In genomic region chr8:84687705-84688100, GRCm38 (mm10) we compare ENCODE assay signal across 7 mouse cellular contexts. TPM values are rescaled to one million over a fixed set of nuclear protein-coding genes. Genes with fewer than 3 reads are reported as not detected.
A peak's percentile ranks its signal among the peaks of the same experiment; 100 is the strongest.
DNase-seq lines count a peak whose midpoint lies in the region; ATAC-seq and TF ChIP-seq lines count a peak whose summit lies in the region.

TSS of gene Nacc1 (minus strand) at chr8:84687862.

- peak within 1 kb of the TSS; percentile 83 for H3K27ac ChIP-seq in intestine, postnatal 0 days (ENCODE audit: low read depth, low read length)
- peak within 1 kb of the TSS; percentile 99 for H3K27ac ChIP-seq in limb, embryonic 10.5 days
- peak within 1 kb of the TSS; percentile 93 for H3K27ac ChIP-seq in midbrain, embryonic 12.5 days (replicated peaks)

- no peaks in the 10 kb centered on the region for H3K9me3 ChIP-seq in intestine, postnatal 0 days (ENCODE audit: control insufficient read depth)
- H3K9me3 ChIP-seq in limb, embryonic 10.5 days (replicated peaks) = no peaks in the 10 kb centered on the region
- H3K9me3 ChIP-seq in midbrain, embryonic 12.5 days = no peaks in the 10 kb centered on the region

- DNase-seq in adrenal gland, adult 8-10 months = peak; percentile 84
- peak; percentile 82 for DNase-seq in embryo, embryonic 11.5 days (ENCODE audit: low read depth, low spot score)
- DNase-seq in gonadal fat pad, adult 2 months (ENCODE audit: low read depth) = no peak
- DNase-seq in limb, embryonic 10.5 days (ENCODE audit: low spot score) = peak; percentile 92
- peak; percentile 77 to 86 for DNase-seq in spleen, adult 18-20 months

- H3K27me3 ChIP-seq in intestine, postnatal 0 days (replicated peaks; ENCODE audit: control insufficient read depth, insufficient read depth, low read length) = no peaks in the 10 kb centered on the region
- no peaks in the 10 kb centered on the region for H3K27me3 ChIP-seq in limb, embryonic 10.5 days (ENCODE audit: low read depth, poor library complexity, severe bottlenecking)
- no peaks in the 10 kb centered on the region for H3K27me3 ChIP-seq in midbrain, embryonic 12.5 days

- peaks cover 16% of the 10 kb centered on the region for H3K4me1 ChIP-seq in intestine, postnatal 0 days (replicated peaks; ENCODE audit: control insufficient read depth, insufficient read depth, low read length)
- H3K4me1 ChIP-seq in limb, embryonic 10.5 days = peaks cover 53% of the 10 kb centered on the region
- H3K4me1 ChIP-seq in midbrain, embryonic 12.5 days = peaks cover 46% of the 10 kb centered on the region

- peaks cover 8% of the 10 kb centered on the region for H3K36me3 ChIP-seq in intestine, postnatal 0 days (ENCODE audit: control insufficient read depth, insufficient read depth)
- H3K36me3 ChIP-seq in limb, embryonic 10.5 days = peaks cover 54% of the 10 kb centered on the region
- H3K36me3 ChIP-seq in midbrain, embryonic 12.5 days = peaks cover 18% of the 10 kb centered on the region

- H3K4me2 ChIP-seq in intestine, postnatal 0 days (replicated peaks; ENCODE audit: low read depth) = peak within 1 kb of the TSS; percentile 89
- peak within 1 kb of the TSS; percentile 88 for H3K4me2 ChIP-seq in midbrain, embryonic 12.5 days (replicated peaks)

- WGBS in intestine, postnatal 0 days = under 1% methylated on average over 30 of the region's 37 CpGs
- 1% methylated on average over 37 of the region's 37 CpGs for WGBS in limb, embryonic 10.5 days
- WGBS in midbrain, embryonic 12.5 days = under 1% methylated on average over 27 of the region's 37 CpGs

- peak; percentile 37 for TF ChIP-seq CTCF in intestine, postnatal 0 days (IDR thresholded peaks at IDR 0.05; ENCODE audit: low read depth)

- H3K4me3 ChIP-seq in intestine, postnatal 0 days (ENCODE audit: low read depth, low read length) = peak within 1 kb of the TSS; percentile 100
- H3K4me3 ChIP-seq in limb, embryonic 10.5 days = peak within 1 kb of the TSS; percentile 94
- H3K4me3 ChIP-seq in midbrain, embryonic 12.5 days = peak within 1 kb of the TSS; percentile 94

- peak within 1 kb of the TSS; percentile 93 for H3K9ac ChIP-seq in intestine, postnatal 0 days (ENCODE audit: low read depth, low read length)
- H3K9ac ChIP-seq in midbrain, embryonic 12.5 days (replicated peaks) = peak within 1 kb of the TSS; percentile 100

- ATAC-seq in intestine, postnatal 0 days = peak; percentile 73
- peak; percentile 75 for ATAC-seq in midbrain, embryonic 12.5 days (ENCODE audit: low FRiP score, low read depth)

RNA-seq across cellular contexts. Expression of gene Nacc1, which starts in this region (rescaled TPM):
- total RNA-seq in adrenal gland, adult 8-10 months (2022) = 10 to 100 TPM; 81.0 to 86.9 (median 83.7) TPM
- polyA plus RNA-seq in gonadal fat pad, adult 2 months (2012; rRNA removed) = 94.0 and 95.8 TPM in 2 replicates
- polyA plus RNA-seq in intestine, postnatal 0 days (2015; fragmentation: Nextera tagmentation; extraction: Ambion mirVana) = 9.3 and 9.8 TPM in 2 replicates
- polyA plus RNA-seq in limb, embryonic 10.5 days (2016; fragmentation: Nextera tagmentation; extraction: Ambion mirVana) = 31.7 and 32.0 TPM in 2 replicates
- polyA plus RNA-seq in midbrain, embryonic 12.5 days (2016; fragmentation: Nextera tagmentation; extraction: Ambion mirVana) = 20.8 and 25.0 TPM in 2 replicates
